Mouse (Mus musculus) stomach, embryonic 16.5 days (tissue): ENCODE measurements around the gene Pdcd11. TPM values are rescaled to one million over a fixed set of nuclear protein-coding genes. Genes with fewer than 3 reads are reported as not detected.
A peak's percentile ranks its signal among the peaks of the same experiment; 100 is the strongest.

Source experiments
- ATAC-seq: fragments of 200-750 bp; cut with Nextera tagmentation; 2 replicates; pipeline ENCODE4 v1.8.0; 2017; ENCODE audit warnings: moderate number of reproducible peaks, moderate TSS enrichment; ENCODE audit not compliant: insufficient read depth, low FRiP score
- H3K27ac ChIP-seq: fragments of 300-500 bp; sonication (generic); 2 replicates; pipeline ENCODE4 v1.5.1; 2014; ENCODE audit warnings: low read length
- H3K27me3 ChIP-seq: fragments of 300-500 bp; sonication (generic); 2 replicates; pipeline ENCODE4 v1.6.1; 2014; ENCODE audit warnings: low read length, control low read depth, mixed read lengths; ENCODE audit not compliant: control insufficient read depth, insufficient read depth
- H3K36me3 ChIP-seq: fragments of 300-500 bp; sonication (generic); 2 replicates; pipeline ENCODE4 v1.6.1; 2014; ENCODE audit warnings: low read length; ENCODE audit not compliant: control insufficient read depth, insufficient read depth
- H3K4me1 ChIP-seq: fragments of 300-500 bp; sonication (generic); 2 replicates; pipeline ENCODE4 v1.6.1; 2014; ENCODE audit warnings: low read length, control low read depth, mixed read lengths; ENCODE audit not compliant: control insufficient read depth, insufficient read depth
- H3K4me2 ChIP-seq: fragments of 300-500 bp; sonication (generic); 2 replicates; pipeline ENCODE4 v1.6.1; 2014; ENCODE audit warnings: low read depth, low read length, mixed read lengths
- H3K4me3 ChIP-seq: fragments of 300-500 bp; sonication (generic); replicated peaks from 2 replicates; pipeline ENCODE4 v1.5.1; 2014; ENCODE audit warnings: mild to moderate bottlenecking, low read length
- H3K9ac ChIP-seq: fragments of 300-500 bp; sonication (generic); 2 replicates; pipeline ENCODE4 v1.6.1; 2014; ENCODE audit warnings: low read length
- H3K9me3 ChIP-seq: fragments of 300-500 bp; sonication (generic); replicated peaks from 2 replicates; pipeline ENCODE4 v1.6.1; 2016; ENCODE audit warnings: low read length, control low read depth; ENCODE audit not compliant: control insufficient read depth
- WGBS: fragments of 180-500 bp; shearing (Covaris S2); extraction: QIAGEN DNeasy Blood & Tissue Kit; methylation state at CpG from one replicate; pipeline ENCODE4 v1.1.7; 2014; 5-methylcytosine and 5-hydroxymethylcytosine counted together
- polyA plus RNA-seq: library from polyadenylated mRNA; unstranded; fragments of >200 nt; fragmentation: Nextera tagmentation; extraction: Ambion mirVana; gene quantifications from 2 replicates; pipeline ENCODE4 v1.2.1, GENCODE M21; 2015

Gene Pdcd11
- polyA plus RNA-seq, 1 experiment from 2014 or later = 8.4 TPM

- WGBS = 66% methylated on average over 4 of the region's 4 CpGs
- Histone ChIP-seq H3K9me3 (no peaks in the 10 kb centered on the region), H3K27me3 (no peaks in the 10 kb centered on the region), H3K4me1 (peaks cover 10% of the 10 kb centered on the region), H3K27ac (0 out of 2 replicates have a peak overlapping the region, but pooled peaks have one; percentile 49), H3K4me3 (no peak overlapping the region), H3K36me3 (no peaks in the 10 kb centered on the region), H3K4me2 (no peak overlapping the region), H3K9ac (no peak overlapping the region)
- ATAC-seq = 0 out of 2 replicates have a peak, but pooled peaks have one; percentile 52
These were observed 37.1 kb upstream of the Pdcd11 start for GRCm38 (mm10) chr19:47053471-47053870.

- 56% methylated on average over 1 of the region's 1 CpGs for WGBS
- no peak overlapping the region for H3K27ac ChIP-seq
- ATAC-seq = no peak
- H3K36me3 ChIP-seq = no peaks in the 10 kb centered on the region
- no peak overlapping the region for H3K9ac ChIP-seq
- no peaks in the 10 kb centered on the region for H3K27me3 ChIP-seq
- no peak overlapping the region for H3K4me3 ChIP-seq
- no peak overlapping the region for H3K4me2 ChIP-seq
- H3K9me3 ChIP-seq = no peaks in the 10 kb centered on the region
- H3K4me1 ChIP-seq = no peaks in the 10 kb centered on the region
These were observed 32.9 kb upstream of the Pdcd11 start for GRCm38 (mm10) chr19:47057684-47058083.

GRCm38 (mm10) chr19:47065860-47066259, 24.7 kb upstream of the Pdcd11 start:
- Histone ChIP-seq H3K4me3 (no peak overlapping the region), H3K27ac (no peak overlapping the region), H3K4me1 (peaks cover 10% of the 10 kb centered on the region), H3K36me3 (no peaks in the 10 kb centered on the region), H3K9ac (no peak overlapping the region), H3K9me3 (no peaks in the 10 kb centered on the region), H3K4me2 (no peak overlapping the region), H3K27me3 (no peaks in the 10 kb centered on the region)
- ATAC-seq = no peak
- WGBS = 86% methylated on average over 3 of the region's 3 CpGs

GRCm38 (mm10) chr19:47067096-47067882, 23.3 kb upstream of the Pdcd11 start, which contains the start of gene Taf5:
Gene Taf5, plus strand, starts transcription at chr19:47067746.
- Histone ChIP-seq H3K9me3 (no peaks in the 10 kb centered on the region), H3K4me1 (peaks cover 10% of the 10 kb centered on the region), H3K27me3 (no peaks in the 10 kb centered on the region), H3K9ac (peak within 1 kb of the TSS; percentile 95), H3K4me3 (peak within 1 kb of the TSS; percentile 99), H3K36me3 (peaks cover 2% of the 10 kb centered on the region; the same call in 1 of the 2 replicates), H3K27ac (peak within 1 kb of the TSS; percentile 87), H3K4me2 (peak within 1 kb of the TSS; percentile 70)
- peak; percentile 85 for ATAC-seq
- 10% methylated on average over 48 of the region's 49 CpGs for WGBS

- Histone ChIP-seq H3K27me3 (no peaks in the 10 kb centered on the region), H3K36me3 (peaks cover 6% of the 10 kb centered on the region; the same call in 1 of the 2 replicates), H3K9me3 (no peaks in the 10 kb centered on the region), H3K4me1 (peaks cover 10% of the 10 kb centered on the region), H3K27ac (peak overlapping the region; percentile 87), H3K4me3 (peak overlapping the region; percentile 99), H3K9ac (peak overlapping the region; percentile 95), H3K4me2 (peak overlapping the region; percentile 59)
- peak; percentile 93 for ATAC-seq
- under 1% methylated on average over 71 of the region's 72 CpGs for WGBS
These were observed 22.5 kb upstream of the Pdcd11 start for GRCm38 (mm10) chr19:47067924-47068611.

- Histone ChIP-seq H3K4me1 (peaks cover 16% of the 10 kb centered on the region), H3K4me3 (no peak overlapping the region), H3K9me3 (no peaks in the 10 kb centered on the region), H3K27me3 (no peaks in the 10 kb centered on the region), H3K36me3 (0 out of 2 replicates have a peak, but pooled peaks cover 3% of the 10 kb centered on the region), H3K27ac (no peak overlapping the region), H3K9ac (no peak overlapping the region), H3K4me2 (no peak overlapping the region)
- ATAC-seq = no peak
- 75% methylated on average over 3 of the region's 3 CpGs for WGBS
These were observed 2.3 kb upstream of the Pdcd11 start for GRCm38 (mm10) chr19:47088226-47088625.

- Histone ChIP-seq H3K27ac (peak overlapping the region; percentile 82), H3K4me1 (peaks cover 16% of the 10 kb centered on the region), H3K4me3 (peak overlapping the region; percentile 95), H3K36me3 (0 out of 2 replicates have a peak, but pooled peaks cover 3% of the 10 kb centered on the region), H3K27me3 (no peaks in the 10 kb centered on the region), H3K4me2 (peak overlapping the region; percentile 60), H3K9me3 (no peaks in the 10 kb centered on the region), H3K9ac (peak overlapping the region; percentile 95)
- under 1% methylated on average over 36 of the region's 36 CpGs for WGBS
- peak; percentile 61 for ATAC-seq
These were observed 646 bp upstream of the Pdcd11 start for GRCm38 (mm10) chr19:47089718-47090525.

GRCm38 (mm10) chr19:47101080-47101479, 10.5 kb downstream of the Pdcd11 start:
- Histone ChIP-seq H3K4me1 (no peaks in the 10 kb centered on the region), H3K9ac (no peak overlapping the region), H3K36me3 (peaks cover 15% of the 10 kb centered on the region), H3K4me3 (no peak overlapping the region), H3K27me3 (no peaks in the 10 kb centered on the region), H3K9me3 (no peaks in the 10 kb centered on the region), H3K27ac (no peak overlapping the region), H3K4me2 (no peak overlapping the region)
- no peak for ATAC-seq
- 85% methylated on average over 5 of the region's 5 CpGs for WGBS
